Mouse (Mus musculus) limb, embryonic 10.5 days (tissue): ENCODE results near the gene Actn2. TPM values are rescaled to one million over a fixed set of nuclear protein-coding genes. Genes with fewer than 3 reads are reported as not detected.

Experiments
- DNase-seq: peaks from one replicate; pipeline ENCODE4 v3.0.0-alpha.2; 2017; ENCODE audit warnings: low spot score
- H3K27ac ChIP-seq: fragments of 300-500 bp; sonication (generic); 2 replicates; pipeline ENCODE4 v1.5.1; 2016; ENCODE audit warnings: mild to moderate bottlenecking
- H3K27me3 ChIP-seq: fragments of 300-500 bp; sonication (generic); 2 replicates; pipeline ENCODE4 v1.6.1; 2016; ENCODE audit warnings: low read depth, mild to moderate bottlenecking; ENCODE audit not compliant: poor library complexity, severe bottlenecking
- H3K36me3 ChIP-seq: fragments of 300-500 bp; sonication (generic); 2 replicates; pipeline ENCODE4 v1.6.1; 2016; ENCODE audit warnings: mild to moderate bottlenecking, moderate library complexity
- H3K4me1 ChIP-seq: fragments of 300-500 bp; sonication (generic); 2 replicates; pipeline ENCODE4 v1.6.1; 2016
- H3K4me3 ChIP-seq: fragments of 300-500 bp; sonication (generic); 2 replicates; pipeline ENCODE4 v1.5.1; 2016; ENCODE audit warnings: mild to moderate bottlenecking, moderate library complexity
- H3K9me3 ChIP-seq: fragments of 300-500 bp; sonication (generic); replicated peaks from 2 replicates; pipeline ENCODE4 v1.6.1; 2016; ENCODE audit warnings: mild to moderate bottlenecking
- WGBS: fragments of 180-500 bp; shearing (Covaris S2); methylation state at CpG from one replicate; pipeline ENCODE4 v1.1.7; 2016; 5-methylcytosine and 5-hydroxymethylcytosine counted together
- polyA plus RNA-seq: library from polyadenylated mRNA; unstranded; fragments of >200 nt; fragmentation: Nextera tagmentation; extraction: Ambion mirVana; gene quantifications from 2 replicates; pipeline ENCODE4 v1.2.1, GENCODE M21; 2016

The Actn2 gene
- polyA plus RNA-seq, 1 experiment from 2014 or later: 2.6 TPM

GRCm38 (mm10) chr13:12339446-12339845 is 1.1 kb downstream of the Actn2 start:
- DNase-seq: no peak
- no peak overlapping the region for H3K4me3 ChIP-seq

GRCm38 (mm10) chr13:12337752-12338151 is 2.8 kb downstream of the Actn2 start:
- no peak overlapping the region for H3K27ac ChIP-seq
- H3K36me3 ChIP-seq: no peaks in the 10 kb centered on the region
- no peak overlapping the region for H3K4me3 ChIP-seq
- H3K4me1 ChIP-seq: peaks cover 16% of the 10 kb centered on the region
- WGBS: 89% methylated on average over 7 of the region's 7 CpGs
- DNase-seq: no peak
- H3K27me3 ChIP-seq: 0 out of 2 replicates have a peak, but pooled peaks cover 4% of the 10 kb centered on the region
- no peaks in the 10 kb centered on the region for H3K9me3 ChIP-seq

More at GRCm38 (mm10) chr13:12339446-12339845, 1.1 kb downstream of the Actn2 start:
- H3K36me3 ChIP-seq: no peaks in the 10 kb centered on the region
- no peaks in the 10 kb centered on the region for H3K9me3 ChIP-seq
- no peak overlapping the region for H3K27ac ChIP-seq
- H3K27me3 ChIP-seq: 0 out of 2 replicates have a peak, but pooled peaks cover 4% of the 10 kb centered on the region
- H3K4me1 ChIP-seq: peaks cover 16% of the 10 kb centered on the region

- no peak for DNase-seq
- Histone ChIP-seq H3K9me3 (no peaks in the 10 kb centered on the region), H3K4me3 (no peak overlapping the region), H3K27ac (no peak overlapping the region), H3K36me3 (no peaks in the 10 kb centered on the region), H3K27me3 (no peaks in the 10 kb centered on the region), H3K4me1 (no peaks in the 10 kb centered on the region)
- 75% methylated on average over 12 of the region's 12 CpGs for WGBS
These were observed 6.5 kb downstream of the Actn2 start for GRCm38 (mm10) chr13:12334016-12334415.

GRCm38 (mm10) chr13:12331528-12331927 is 9.0 kb downstream of the Actn2 start:
- Histone ChIP-seq H3K4me3 (no peak overlapping the region), H3K27me3 (no peaks in the 10 kb centered on the region), H3K9me3 (no peaks in the 10 kb centered on the region), H3K27ac (no peak overlapping the region), H3K36me3 (no peaks in the 10 kb centered on the region), H3K4me1 (no peaks in the 10 kb centered on the region)
- DNase-seq: no peak
- 95% methylated on average over 5 of the region's 5 CpGs for WGBS

GRCm38 (mm10) chr13:12328392-12328791 is 12.2 kb downstream of the Actn2 start:
- no peaks in the 10 kb centered on the region for H3K4me1 ChIP-seq
- H3K9me3 ChIP-seq: no peaks in the 10 kb centered on the region
- H3K27ac ChIP-seq: no peak overlapping the region
- H3K27me3 ChIP-seq: no peaks in the 10 kb centered on the region
- DNase-seq: no peak
- H3K4me3 ChIP-seq: no peak overlapping the region
- WGBS: 88% methylated on average over 4 of the region's 4 CpGs
- no peaks in the 10 kb centered on the region for H3K36me3 ChIP-seq

DNA sequence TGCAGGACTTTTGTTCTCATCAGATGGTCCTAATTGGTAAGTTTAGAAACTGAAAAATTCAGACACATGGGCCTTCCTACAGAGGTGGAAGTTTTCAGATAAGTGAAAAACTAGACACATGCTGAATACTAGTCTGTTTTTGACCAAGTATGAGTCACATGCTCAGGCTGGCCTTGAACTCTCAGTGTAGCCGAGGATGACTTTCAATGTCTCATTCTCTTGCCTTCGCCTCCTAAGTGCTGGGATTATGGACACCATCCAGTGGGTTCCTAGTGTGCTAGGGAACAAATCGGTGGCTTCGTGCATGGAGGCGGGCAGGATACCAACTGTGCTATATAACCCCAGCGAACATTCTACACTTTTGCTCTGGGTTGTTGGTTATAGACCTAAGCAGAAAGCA is 13.0 kb downstream of the Actn2 start:
- no peak overlapping the region for H3K27ac ChIP-seq
- 94% methylated on average over 6 of the region's 6 CpGs for WGBS
- no peak for DNase-seq
- no peaks in the 10 kb centered on the region for H3K4me1 ChIP-seq
- H3K27me3 ChIP-seq: no peaks in the 10 kb centered on the region
- no peaks in the 10 kb centered on the region for H3K36me3 ChIP-seq
- H3K4me3 ChIP-seq: no peak overlapping the region
- H3K9me3 ChIP-seq: no peaks in the 10 kb centered on the region

GRCm38 (mm10) chr13:12323076-12323625 is 17.4 kb downstream of the Actn2 start:
- H3K36me3 ChIP-seq: no peaks in the 10 kb centered on the region
- H3K27ac ChIP-seq: no peak overlapping the region
- DNase-seq: no peak
- no peaks in the 10 kb centered on the region for H3K27me3 ChIP-seq
- 91% methylated on average over 12 of the region's 12 CpGs for WGBS
- H3K4me1 ChIP-seq: no peaks in the 10 kb centered on the region
- H3K4me3 ChIP-seq: no peak overlapping the region
- H3K9me3 ChIP-seq: no peaks in the 10 kb centered on the region

DNA sequence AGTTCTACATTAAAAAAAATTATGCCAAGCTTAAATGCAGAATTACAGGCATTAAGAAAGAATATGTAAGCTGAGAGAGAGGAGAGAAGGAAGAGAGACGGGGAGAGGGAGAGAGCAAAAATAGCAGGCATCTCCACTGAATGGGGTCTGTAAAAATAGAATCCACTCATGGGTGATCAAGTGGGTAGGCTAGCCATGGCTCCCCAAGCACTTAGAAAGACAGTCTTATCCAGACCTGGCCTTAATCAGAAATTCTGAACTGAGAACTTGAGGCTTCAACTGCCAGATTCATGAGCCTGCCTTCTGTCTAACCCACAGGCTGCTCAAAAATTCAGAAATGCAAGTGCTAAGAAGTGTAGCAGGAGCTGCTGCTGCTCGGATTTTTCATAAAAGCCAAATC is 20.4 kb downstream of the Actn2 start:
- no peaks in the 10 kb centered on the region for H3K4me1 ChIP-seq
- 81% methylated on average over 2 of the region's 2 CpGs for WGBS
- no peak overlapping the region for H3K4me3 ChIP-seq

DNA sequence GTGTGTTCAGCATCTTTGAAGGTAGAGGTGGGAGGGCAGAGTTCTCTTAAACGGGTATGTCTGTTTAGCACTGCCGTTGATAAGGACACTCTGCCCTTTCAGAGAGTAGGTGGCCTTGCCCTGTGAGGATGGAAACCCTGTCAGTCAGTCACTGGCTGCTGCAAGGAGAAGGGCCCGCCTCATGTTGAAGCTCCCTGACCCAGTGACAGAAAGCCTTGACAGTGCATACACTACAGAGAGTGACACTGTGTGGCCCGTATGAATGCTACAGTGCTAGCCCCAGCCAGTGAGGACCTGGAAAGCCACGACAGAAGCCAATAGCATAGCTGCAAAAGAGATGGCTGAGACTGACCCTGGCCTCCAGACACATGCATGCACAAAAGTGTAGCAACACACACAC is 22.5 kb downstream of the Actn2 start:
- Histone ChIP-seq H3K36me3 (no peaks in the 10 kb centered on the region), H3K9me3 (no peaks in the 10 kb centered on the region), H3K27ac (no peak overlapping the region), H3K4me3 (no peak overlapping the region), H3K27me3 (no peaks in the 10 kb centered on the region), H3K4me1 (no peaks in the 10 kb centered on the region)
- DNase-seq: no peak
- WGBS: 77% methylated on average over 5 of the region's 5 CpGs

More for the DNA sequence above, 20.4 kb downstream of the Actn2 start:
- DNase-seq: no peak
- Histone ChIP-seq H3K9me3 (no peaks in the 10 kb centered on the region), H3K36me3 (no peaks in the 10 kb centered on the region), H3K27me3 (no peaks in the 10 kb centered on the region), H3K27ac (no peak overlapping the region)

GRCm38 (mm10) chr13:12317191-12317765 is 23.3 kb downstream of the Actn2 start:
- WGBS: 76% methylated on average over 6 of the region's 6 CpGs
- no peak overlapping the region for H3K4me3 ChIP-seq
- no peak for DNase-seq
- no peak overlapping the region for H3K27ac ChIP-seq
- H3K9me3 ChIP-seq: no peaks in the 10 kb centered on the region
- H3K27me3 ChIP-seq: no peaks in the 10 kb centered on the region
- H3K4me1 ChIP-seq: no peaks in the 10 kb centered on the region
- no peaks in the 10 kb centered on the region for H3K36me3 ChIP-seq

GRCm38 (mm10) chr13:12314173-12314572 is 26.4 kb downstream of the Actn2 start:
- no peak for DNase-seq
- Histone ChIP-seq H3K4me3 (no peak overlapping the region), H3K27me3 (no peaks in the 10 kb centered on the region), H3K4me1 (no peaks in the 10 kb centered on the region), H3K9me3 (no peaks in the 10 kb centered on the region), H3K27ac (no peak overlapping the region), H3K36me3 (no peaks in the 10 kb centered on the region)
- WGBS: 95% methylated on average over 6 of the region's 6 CpGs

- no peaks in the 10 kb centered on the region for H3K4me1 ChIP-seq
- WGBS: 80% methylated on average over 10 of the region's 10 CpGs
These were observed 28.5 kb downstream of the Actn2 start for GRCm38 (mm10) chr13:12311930-12312492.

DNA sequence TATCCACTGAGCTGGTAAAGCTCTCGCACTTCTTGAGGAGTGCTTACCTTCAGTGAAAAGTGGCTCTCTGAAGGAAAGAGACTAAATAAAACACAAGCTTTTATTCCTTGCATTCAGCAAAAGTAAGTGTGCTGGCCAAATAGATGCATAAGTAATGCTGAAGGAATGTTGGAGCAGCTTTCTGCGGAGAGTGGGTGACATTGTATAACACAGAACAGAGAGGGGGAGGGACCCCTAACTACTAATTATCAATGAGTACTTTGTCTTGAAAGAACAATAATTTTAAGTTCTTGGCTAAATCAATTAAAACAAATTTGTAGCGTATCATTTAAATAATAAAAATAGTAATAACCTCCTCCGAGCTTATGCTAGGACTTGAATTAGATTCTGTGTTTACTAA is 29.2 kb downstream of the Actn2 start:
- Histone ChIP-seq H3K9me3 (no peaks in the 10 kb centered on the region), H3K27ac (no peak overlapping the region), H3K36me3 (no peaks in the 10 kb centered on the region), H3K27me3 (no peaks in the 10 kb centered on the region), H3K4me1 (no peaks in the 10 kb centered on the region), H3K4me3 (no peak overlapping the region)
- WGBS: 92% methylated on average over 4 of the region's 4 CpGs
- no peak for DNase-seq

More at GRCm38 (mm10) chr13:12311930-12312492, 28.5 kb downstream of the Actn2 start:
- Histone ChIP-seq H3K27ac (no peak overlapping the region), H3K4me3 (no peak overlapping the region), H3K36me3 (no peaks in the 10 kb centered on the region), H3K9me3 (no peaks in the 10 kb centered on the region), H3K27me3 (no peaks in the 10 kb centered on the region)
- no peak for DNase-seq
